Mouse (Mus musculus) megakaryocyte, adult 5-6 weeks (primary cell): ENCODE results near the gene Mtln. TPM values are rescaled to one million over a fixed set of nuclear protein-coding genes. Genes with fewer than 3 reads are reported as not detected.

Experiments
- ATAC-seq: 2 replicates; pipeline ENCODE4 v1.8.0; 2016; ENCODE audit warnings: mild to moderate bottlenecking, inconsistent platforms; ENCODE audit not compliant: poor library complexity, severe bottlenecking
- total RNA-seq, 2 experiments: library from RNA; stranded (forward) in 1 of 2; stranded (reverse) in 1 of 2; fragments of 153-499, 151-499 nt in 1 of 2; fragments of 221-1000, 200-1000 nt in 1 of 2; gene quantifications; 2 replicates each; pipeline versions ENCODE4 v1.2.3 to v1.2.4; 2015 to 2017

Gene Mtln
- total RNA-seq, 2 experiments from 2014 or later = 9.0 to 28.5 TPM

GRCm38 (mm10) chr2:127757171-127757570, 35.1 kb downstream of the Mtln start:
- ATAC-seq = no peak

DNA sequence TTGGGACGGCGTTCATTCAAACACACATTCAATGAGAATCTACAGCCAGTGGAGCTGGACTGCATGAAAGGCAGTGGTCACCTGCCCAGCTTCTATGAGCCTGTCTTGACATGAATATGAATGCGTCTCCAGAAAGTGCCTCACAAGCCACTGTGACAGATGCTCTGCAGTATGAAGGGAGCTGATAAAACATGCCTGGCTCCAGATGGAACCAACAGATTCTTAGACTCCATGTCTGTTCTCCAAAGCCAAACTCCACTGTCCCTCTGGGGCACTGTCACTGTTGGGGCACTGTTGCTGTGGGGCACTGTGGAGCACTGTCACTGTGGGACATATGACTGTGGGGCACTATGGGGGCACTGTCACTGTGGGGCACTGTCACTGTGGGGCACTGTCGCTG, 38.2 kb downstream of the Mtln start:
- no peak for ATAC-seq

DNA sequence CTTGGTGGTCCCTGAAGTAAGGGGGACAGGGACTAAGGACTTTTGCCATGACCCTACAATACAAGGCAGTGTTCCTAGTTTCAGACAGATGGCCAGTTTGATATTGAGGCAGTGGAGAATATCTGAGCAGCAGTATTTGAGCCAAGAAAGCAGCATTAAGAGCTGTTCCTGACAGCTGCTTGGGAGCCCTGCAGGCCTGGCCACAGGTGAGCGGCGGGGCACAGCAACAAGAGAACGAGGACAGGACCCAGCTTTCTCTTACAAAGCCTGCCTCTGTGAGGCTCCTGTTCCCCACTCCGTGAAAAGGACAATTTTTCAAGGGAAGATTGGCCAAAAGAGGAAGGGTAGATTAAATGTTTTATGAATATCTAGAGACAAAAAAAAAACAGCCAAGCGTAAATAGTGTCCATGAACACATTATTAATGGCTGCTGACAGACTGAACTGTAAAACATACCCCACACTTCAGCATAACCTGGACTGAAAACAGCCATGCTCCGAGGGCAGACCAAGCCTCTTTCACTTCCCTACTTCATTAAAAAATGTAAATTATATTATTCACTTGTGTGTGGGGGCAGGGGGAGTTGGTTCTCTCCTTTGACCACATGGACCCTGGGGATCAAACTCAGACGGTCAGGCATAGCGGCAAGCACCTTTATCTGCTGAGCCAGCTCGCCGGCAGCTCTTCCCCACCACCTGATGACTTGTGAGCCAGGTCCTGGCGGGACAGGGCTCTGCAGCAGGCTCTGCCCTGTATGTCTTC, 40.3 kb downstream of the Mtln start:
- no peak for ATAC-seq

DNA sequence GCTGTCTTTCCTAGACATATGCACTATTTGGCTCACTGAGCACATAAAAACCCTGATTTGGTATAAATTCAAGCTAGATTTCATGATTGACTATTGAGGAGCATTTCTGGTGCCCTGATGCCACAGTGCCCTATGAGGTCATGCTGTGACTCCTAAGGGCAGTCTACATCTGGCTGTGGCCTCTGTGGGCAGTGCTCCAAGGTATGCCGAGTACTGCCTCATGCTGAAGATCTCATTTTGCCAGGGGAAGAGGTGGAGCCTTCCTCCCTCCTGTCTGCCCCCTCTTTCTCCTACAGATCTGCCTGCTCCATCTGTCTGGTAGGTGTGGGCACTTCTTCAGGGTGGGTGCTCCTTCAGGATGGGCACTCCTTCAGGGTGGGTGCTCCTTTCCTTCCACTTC, 42.9 kb downstream of the Mtln start:
- ATAC-seq = no peak

DNA sequence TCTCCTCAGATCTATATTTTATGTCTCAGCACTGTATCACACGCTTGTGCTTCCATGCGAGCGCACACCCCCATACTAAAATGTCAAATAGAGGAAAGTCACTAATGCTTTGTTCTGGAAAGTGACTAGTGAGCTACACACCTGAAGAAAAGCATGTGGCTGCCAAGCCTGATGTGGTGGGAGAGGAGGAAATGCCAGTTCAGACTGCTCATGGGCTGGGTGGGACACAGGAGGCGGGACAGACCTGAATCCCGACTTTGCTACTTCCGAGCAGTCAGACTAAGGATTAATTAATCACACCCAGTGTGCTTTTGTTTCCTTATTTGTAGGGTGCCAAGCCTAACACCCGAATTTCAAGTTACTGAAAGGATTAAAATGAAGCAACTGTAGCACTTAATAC, 44.0 kb downstream of the Mtln start:
- ATAC-seq = no peak

GRCm38 (mm10) chr2:127742637-127743036, 49.7 kb downstream of the Mtln start:
- no peak for ATAC-seq

Other genes starting within 250 kb of the Mtln start
- 1.1 TPM in 2 replicates for gene Zfp661, start 205.4 kb downstream of the Mtln start, total RNA-seq (2015)
- gene Zfp661, start 205.4 kb downstream of the Mtln start, total RNA-seq (2017) = 1.1 and 2.1 TPM in 2 replicates
- 10.4 and 15.7 TPM in 2 replicates for gene Mrps5, start 205.3 kb downstream of the Mtln start, total RNA-seq (2015)
- gene Mrps5, start 205.3 kb downstream of the Mtln start, total RNA-seq (2017) = 34.3 and 42.3 TPM in 2 replicates
- 0.11 TPM in 1 of 2 replicates, not detected in the other for gene Mal, start 135.8 kb downstream of the Mtln start, total RNA-seq (2015)
- gene Mal, start 135.8 kb downstream of the Mtln start, total RNA-seq (2017) = not detected in 2 replicates
- not detected in 2 replicates for gene Mall, start 62.6 kb downstream of the Mtln start, total RNA-seq (2015)
- gene Mall, start 62.6 kb downstream of the Mtln start, total RNA-seq (2017) = not detected in 2 replicates
- gene Nphp1, start 3.6 kb downstream of the Mtln start, total RNA-seq (2015) = 0.84 and 2.1 TPM in 2 replicates
- 0.24 and 1.7 TPM in 2 replicates for gene Nphp1, start 3.6 kb downstream of the Mtln start, total RNA-seq (2017)
- 52.6 and 56.4 TPM in 2 replicates for gene Bub1, start 39.4 kb upstream of the Mtln start, total RNA-seq (2015)
- gene Bub1, start 39.4 kb upstream of the Mtln start, total RNA-seq (2017) = 52.9 and 55.4 TPM in 2 replicates
- gene Acoxl, start 46.4 kb upstream of the Mtln start, total RNA-seq (2015) = 0.56 and 0.57 TPM in 2 replicates
- 0.11 and 0.28 TPM in 2 replicates for gene Acoxl, start 46.4 kb upstream of the Mtln start, total RNA-seq (2017)